15 mouse cellular contexts compared by ENCODE assay signal in the genomic region with DNA sequence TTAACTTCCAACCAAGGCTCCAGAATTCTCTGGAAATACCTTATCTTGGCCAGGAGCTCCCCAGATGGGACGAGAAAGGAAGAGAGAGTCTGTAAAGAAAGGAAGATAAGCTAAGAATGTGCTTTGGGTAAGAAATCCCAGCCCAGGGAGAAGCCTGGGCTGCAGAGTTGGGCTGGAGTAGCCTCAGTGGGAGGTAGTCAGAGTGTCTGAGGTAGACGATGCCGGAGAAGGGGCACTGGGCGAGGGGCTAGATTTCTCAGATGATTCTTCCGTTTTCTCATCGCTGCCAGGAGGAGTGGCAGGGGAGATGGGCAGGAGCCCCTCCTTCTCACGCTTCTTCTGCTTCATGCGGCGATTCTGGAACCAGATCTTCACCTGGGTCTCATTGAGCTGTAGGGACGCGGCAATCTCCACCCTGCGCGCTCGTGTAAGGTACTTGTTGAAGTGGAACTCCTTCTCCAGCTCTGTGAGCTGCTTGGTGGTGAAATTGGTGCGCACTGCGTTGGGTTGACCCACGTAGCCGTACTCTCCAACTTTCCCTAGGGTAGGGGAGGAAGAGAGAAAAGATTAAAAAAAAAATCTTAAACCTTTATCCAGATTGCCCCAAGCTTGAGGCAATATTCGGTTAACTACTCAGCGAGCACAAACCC. TPM values are rescaled to one million over a fixed set of nuclear protein-coding genes. Genes with fewer than 3 reads are reported as not detected.
DNase-seq lines count a peak whose midpoint lies in the region; ATAC-seq lines count a peak whose summit lies in the region.
"Had no signal": no experiment of that assay in that cellular context is flagged by ENCODE, and none has a peak within 500 bp of the region (broad histone marks: within the 10 kb centered on the region; RNA-seq: fewer than 3 reads in every experiment).

No protein-coding gene starts in this region.

- H3K4me1 ChIP-seq in heart, embryonic 11.5 days (ENCODE audit: control insufficient read depth, insufficient read depth, low read length), result peaks cover 5% of the 10 kb centered on the region; the same call in 1 of the 2 replicates
- H3K4me1 ChIP-seq in lung, embryonic 16.5 days (replicated peaks; ENCODE audit: control insufficient read depth, insufficient read depth, low read length), result peaks cover 8% of the 10 kb centered on the region
- peaks cover 42% of the 10 kb centered on the region for H3K4me1 ChIP-seq in intestine, embryonic 15.5 days (replicated peaks)
- H3K4me1 ChIP-seq in neural tube, embryonic 15.5 days, result peaks cover 48% of the 10 kb centered on the region

- peaks cover 94% of the 10 kb centered on the region for H3K27me3 ChIP-seq in heart, embryonic 11.5 days (ENCODE audit: control insufficient read depth, insufficient read depth, low read length)
- H3K27me3 ChIP-seq in lung, embryonic 16.5 days (ENCODE audit: control insufficient read depth, insufficient read depth, low read depth, low read length), result peaks cover 67% of the 10 kb centered on the region
- H3K27me3 ChIP-seq in intestine, embryonic 15.5 days (replicated peaks), result peaks cover 21% of the 10 kb centered on the region
- peaks cover 15% of the 10 kb centered on the region for H3K27me3 ChIP-seq in neural tube, embryonic 15.5 days (replicated peaks)
- H3K27me3 ChIP-seq: Patski had no signal

- no peak overlapping the region for H3K9ac ChIP-seq in heart, embryonic 11.5 days (ENCODE audit: low read depth, low read length)
- no peak overlapping the region for H3K9ac ChIP-seq in lung, embryonic 16.5 days (ENCODE audit: low read length)
- no peak overlapping the region for H3K9ac ChIP-seq in intestine, embryonic 15.5 days
- no peak overlapping the region for H3K9ac ChIP-seq in neural tube, embryonic 15.5 days (replicated peaks)

- no peaks in the 10 kb centered on the region for H3K36me3 ChIP-seq in heart, embryonic 11.5 days (ENCODE audit: control insufficient read depth, insufficient read depth, low read length)
- H3K36me3 ChIP-seq in lung, embryonic 16.5 days (ENCODE audit: control insufficient read depth, insufficient read depth, low read length), result no peaks in the 10 kb centered on the region
- no peaks in the 10 kb centered on the region for H3K36me3 ChIP-seq in intestine, embryonic 15.5 days
- no peaks in the 10 kb centered on the region for H3K36me3 ChIP-seq in neural tube, embryonic 15.5 days

- H3K4me2 ChIP-seq in heart, embryonic 11.5 days, result peak overlapping the region; percentile 76
- H3K4me2 ChIP-seq in lung, embryonic 16.5 days (ENCODE audit: low read depth, low read length), result peak overlapping the region; percentile 96; the same call in 1 of the 2 replicates
- peak overlapping the region; percentile 89 for H3K4me2 ChIP-seq in intestine, embryonic 15.5 days (replicated peaks)
- H3K4me2 ChIP-seq in neural tube, embryonic 15.5 days, result peak overlapping the region; percentile 86

- WGBS in heart, embryonic 11.5 days (ENCODE audit: insufficient replicate concordance), result 1% methylated on average over 20 of the region's 20 CpGs
- WGBS in lung, embryonic 16.5 days, result 15% methylated on average over 20 of the region's 20 CpGs
- WGBS in intestine, embryonic 15.5 days, result 20% methylated on average over 20 of the region's 20 CpGs
- 9% methylated on average over 20 of the region's 20 CpGs for WGBS in neural tube, embryonic 15.5 days

- H3K4me3 ChIP-seq in heart, embryonic 11.5 days (ENCODE audit: low read depth, low read length), result peak overlapping the region; percentile 52
- H3K4me3 ChIP-seq in lung, embryonic 16.5 days (ENCODE audit: low read length), result 0 out of 2 replicates have a peak overlapping the region, but pooled peaks have one; percentile 80
- H3K4me3 ChIP-seq in intestine, embryonic 15.5 days (replicated peaks), result no peak overlapping the region
- H3K4me3 ChIP-seq in neural tube, embryonic 15.5 days (replicated peaks), result peak overlapping the region; percentile 3

- H3K9me3 ChIP-seq in heart, embryonic 11.5 days (replicated peaks; ENCODE audit: control insufficient read depth, low read length), result no peaks in the 10 kb centered on the region
- no peaks in the 10 kb centered on the region for H3K9me3 ChIP-seq in lung, embryonic 16.5 days (ENCODE audit: control insufficient read depth, low read length)
- no peaks in the 10 kb centered on the region for H3K9me3 ChIP-seq in intestine, embryonic 15.5 days
- no peaks in the 10 kb centered on the region for H3K9me3 ChIP-seq in neural tube, embryonic 15.5 days (replicated peaks)

- no peak for ATAC-seq in heart, embryonic 11.5 days (replicated peaks; ENCODE audit: insufficient number of reproducible peaks, low FRiP score, low TSS enrichment)
- ATAC-seq in lung, embryonic 16.5 days (ENCODE audit: low read depth), result no peak
- ATAC-seq in intestine, embryonic 15.5 days, result no peak
- no peak for ATAC-seq in neural tube, embryonic 15.5 days (ENCODE audit: low FRiP score)
- ATAC-seq: Patski had no signal

- no peak for DNase-seq in heart, adult 18-20 months
- no peak for DNase-seq in lung, adult 18-20 months
- DNase-seq in layer of hippocampus, postnatal 36 days, result no peak
- DNase-seq in thymus, postnatal 10 days (ENCODE audit: low spot score in 2 of 2), result no peak
- DNase-seq: adrenal gland, postnatal 36 days; cerebellum, adult 2 months; spleen, adult 18-20 months; thymus, postnatal 4 days had no signal

- H3K27ac ChIP-seq in heart, embryonic 11.5 days (ENCODE audit: low read depth, low read length), result no peak overlapping the region
- H3K27ac ChIP-seq in lung, embryonic 16.5 days (ENCODE audit: low read length), result no peak overlapping the region
- H3K27ac ChIP-seq in intestine, embryonic 15.5 days, result no peak overlapping the region
- no peak overlapping the region for H3K27ac ChIP-seq in neural tube, embryonic 15.5 days (replicated peaks)

RNA-seq across cellular contexts. Expression of a gene that starts 1.4 kb away (rescaled TPM):
- polyA plus RNA-seq in heart, embryonic 11.5 days (2014; fragmentation: Nextera tagmentation; extraction: Ambion mirVana), result 1.2 TPM in 2 replicates
- total RNA-seq in heart, adult 18-20 months (2021), result under 1 TPM; 0.12 to 0.23 TPM
- 1.4 and 1.6 TPM in 2 replicates for polyA plus RNA-seq in lung, embryonic 16.5 days (2015; fragmentation: Nextera tagmentation; extraction: Ambion mirVana)
- polyA plus RNA-seq in intestine, embryonic 15.5 days (2015; fragmentation: Nextera tagmentation; extraction: Ambion mirVana), result 0.86 and 1.2 TPM in 2 replicates
- polyA plus RNA-seq in neural tube, embryonic 15.5 days (2015; fragmentation: Nextera tagmentation; extraction: Ambion mirVana), result 1.1 and 1.3 TPM in 2 replicates
- total RNA-seq in layer of hippocampus, postnatal 36 days (2021), result not detected
- total RNA-seq: left cerebral cortex, postnatal 25 days; megakaryocyte, adult 5-6 weeks had no signal

RNA-seq across cellular contexts. Expression of a gene that starts 8.0 kb away (rescaled TPM):
- 3.5 and 3.6 TPM in 2 replicates for polyA plus RNA-seq in heart, embryonic 11.5 days (2014; fragmentation: Nextera tagmentation; extraction: Ambion mirVana)
- under 1 TPM; 0.15 TPM for total RNA-seq in heart, adult 18-20 months (2021)
- 9.5 and 10.2 TPM in 2 replicates for polyA plus RNA-seq in lung, embryonic 16.5 days (2015; fragmentation: Nextera tagmentation; extraction: Ambion mirVana)
- 7.4 and 8.6 TPM in 2 replicates for polyA plus RNA-seq in intestine, embryonic 15.5 days (2015; fragmentation: Nextera tagmentation; extraction: Ambion mirVana)
- 7.2 and 12.0 TPM in 2 replicates for polyA plus RNA-seq in neural tube, embryonic 15.5 days (2015; fragmentation: Nextera tagmentation; extraction: Ambion mirVana)
- total RNA-seq in layer of hippocampus, postnatal 36 days (2021), result not detected
- total RNA-seq: left cerebral cortex, postnatal 25 days; megakaryocyte, adult 5-6 weeks had no signal

RNA-seq across cellular contexts. Expression of a gene that starts 20.6 kb away (rescaled TPM):
- polyA plus RNA-seq in heart, embryonic 11.5 days (2014; fragmentation: Nextera tagmentation; extraction: Ambion mirVana), result 0.45 and 0.57 TPM in 2 replicates
- not detected for total RNA-seq in heart, adult 18-20 months (2021)
- polyA plus RNA-seq in lung, embryonic 16.5 days (2015; fragmentation: Nextera tagmentation; extraction: Ambion mirVana), result 2.4 and 2.5 TPM in 2 replicates
- polyA plus RNA-seq in intestine, embryonic 15.5 days (2015; fragmentation: Nextera tagmentation; extraction: Ambion mirVana), result 1.9 and 2.0 TPM in 2 replicates
- polyA plus RNA-seq in neural tube, embryonic 15.5 days (2015; fragmentation: Nextera tagmentation; extraction: Ambion mirVana), result 1.4 and 3.0 TPM in 2 replicates
- total RNA-seq in layer of hippocampus, postnatal 36 days (2021), result not detected
- total RNA-seq: left cerebral cortex, postnatal 25 days; megakaryocyte, adult 5-6 weeks had no signal

RNA-seq across cellular contexts. Expression of a gene that starts 34.9 kb away (rescaled TPM):
- 0.68 and 1.4 TPM in 2 replicates for polyA plus RNA-seq in heart, embryonic 11.5 days (2014; fragmentation: Nextera tagmentation; extraction: Ambion mirVana)
- under 1 TPM in 1 of 2 experiments, not detected in 1; 0.41 TPM for total RNA-seq in heart, adult 18-20 months (2021)
- polyA plus RNA-seq in lung, embryonic 16.5 days (2015; fragmentation: Nextera tagmentation; extraction: Ambion mirVana), result 2.4 and 2.7 TPM in 2 replicates
- polyA plus RNA-seq in intestine, embryonic 15.5 days (2015; fragmentation: Nextera tagmentation; extraction: Ambion mirVana), result 3.7 and 4.5 TPM in 2 replicates
- 2.3 and 5.7 TPM in 2 replicates for polyA plus RNA-seq in neural tube, embryonic 15.5 days (2015; fragmentation: Nextera tagmentation; extraction: Ambion mirVana)
- not detected for total RNA-seq in layer of hippocampus, postnatal 36 days (2021)
- total RNA-seq: left cerebral cortex, postnatal 25 days had no signal

RNA-seq across cellular contexts. Expression of a gene that starts 47.7 kb away (rescaled TPM):
- 2.4 and 2.6 TPM in 2 replicates for polyA plus RNA-seq in heart, embryonic 11.5 days (2014; fragmentation: Nextera tagmentation; extraction: Ambion mirVana)
- under 1 TPM; 0.40 to 0.59 TPM for total RNA-seq in heart, adult 18-20 months (2021)
- 32.3 and 36.3 TPM in 2 replicates for polyA plus RNA-seq in lung, embryonic 16.5 days (2015; fragmentation: Nextera tagmentation; extraction: Ambion mirVana)
- 22.9 and 25.1 TPM in 2 replicates for polyA plus RNA-seq in intestine, embryonic 15.5 days (2015; fragmentation: Nextera tagmentation; extraction: Ambion mirVana)
- polyA plus RNA-seq in neural tube, embryonic 15.5 days (2015; fragmentation: Nextera tagmentation; extraction: Ambion mirVana), result 26.8 and 73.9 TPM in 2 replicates
- total RNA-seq in layer of hippocampus, postnatal 36 days (2021), result not detected
- total RNA-seq: left cerebral cortex, postnatal 25 days had no signal
